Mouse (Mus musculus) intestine, postnatal 0 days (tissue): ENCODE data around the gene Fam228a. TPM values are rescaled to one million over a fixed set of nuclear protein-coding genes. Genes with fewer than 3 reads are reported as not detected.

Source experiments
- ATAC-seq: fragments of 200-750 bp; cut with Nextera tagmentation; 2 replicates; pipeline ENCODE4 v1.8.0; 2017; ENCODE audit warnings: mild to moderate bottlenecking, moderate TSS enrichment, moderate library complexity
- H3K27ac ChIP-seq: fragments of 300-500 bp; sonication (generic); 2 replicates; pipeline ENCODE4 v1.5.1; 2014; ENCODE audit warnings: mild to moderate bottlenecking, low read depth, low read length, moderate library complexity
- H3K27me3 ChIP-seq: fragments of 300-500 bp; sonication (generic); replicated peaks from 2 replicates; pipeline ENCODE4 v1.6.1; 2014; ENCODE audit warnings: low read length, mixed read lengths; ENCODE audit not compliant: control insufficient read depth, insufficient read depth
- H3K36me3 ChIP-seq: fragments of 300-500 bp; sonication (generic); 2 replicates; pipeline ENCODE4 v1.6.1; 2014; ENCODE audit warnings: mild to moderate bottlenecking, moderate library complexity; ENCODE audit not compliant: control insufficient read depth, insufficient read depth
- H3K4me1 ChIP-seq: fragments of 300-500 bp; sonication (generic); replicated peaks from 2 replicates; pipeline ENCODE4 v1.6.1; 2014; ENCODE audit warnings: antibody characterized with exemption, low read length, mixed read lengths; ENCODE audit not compliant: control insufficient read depth, insufficient read depth
- H3K4me2 ChIP-seq: fragments of 300-500 bp; sonication (generic); replicated peaks from 2 replicates; pipeline ENCODE4 v1.6.1; 2014; ENCODE audit warnings: low read depth, mild to moderate bottlenecking, moderate library complexity
- H3K4me3 ChIP-seq: fragments of 300-500 bp; sonication (generic); 2 replicates; pipeline ENCODE4 v1.5.1; 2014; ENCODE audit warnings: low read depth, low read length
- H3K9ac ChIP-seq: fragments of 300-500 bp; sonication (generic); 2 replicates; pipeline ENCODE4 v1.6.1; 2014; ENCODE audit warnings: mild to moderate bottlenecking, low read depth, low read length
- H3K9me3 ChIP-seq: fragments of 300-500 bp; sonication (generic); 2 replicates; pipeline ENCODE4 v1.6.1; 2016; ENCODE audit warnings: mixed run types; ENCODE audit not compliant: control insufficient read depth
- CTCF ChIP-seq: sonication (generic); IDR thresholded peaks from 2 replicates; pipeline ENCODE4 v1.5.1; 2016; ENCODE audit warnings: low read depth, mild to moderate bottlenecking, control low read depth, antibody characterized with exemption, moderate library complexity
- WGBS: fragments of 180-500 bp; shearing (Covaris S2); extraction: QIAGEN DNeasy Blood & Tissue Kit; methylation state at CpG from one replicate; pipeline ENCODE4 v1.1.7; 2014; 5-methylcytosine and 5-hydroxymethylcytosine counted together
- polyA plus RNA-seq: library from polyadenylated mRNA; unstranded; fragments of >200 nt; fragmentation: Nextera tagmentation; extraction: Ambion mirVana; gene quantifications from 2 replicates; pipeline ENCODE4 v1.2.1, GENCODE M21; 2015

The Fam228a gene
- polyA plus RNA-seq, 1 experiment from 2014 or later = not detected

DNA sequence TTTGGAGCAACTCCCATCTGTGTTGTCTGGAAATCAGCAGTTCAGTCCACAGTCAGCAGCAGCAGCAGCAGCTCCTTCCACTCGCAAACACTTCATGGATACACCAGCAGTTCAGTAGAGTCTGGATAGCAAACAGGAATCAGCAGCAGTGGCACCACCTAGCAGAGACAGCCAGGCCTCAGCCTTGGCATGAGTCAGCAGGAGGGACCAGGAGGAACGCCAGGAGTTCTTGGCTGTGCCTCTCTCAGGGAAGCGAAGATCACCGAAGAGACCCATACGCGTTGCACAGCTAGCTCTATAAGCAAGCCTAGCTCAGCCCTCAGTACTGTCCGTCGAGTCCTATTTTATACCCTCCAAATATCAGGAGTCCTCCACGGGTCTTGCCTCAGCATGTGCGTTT, 6.3 kb upstream of the Fam228a start:
- no peak overlapping the region for H3K27ac ChIP-seq
- H3K9ac ChIP-seq = no peak overlapping the region
- no peaks in the 10 kb centered on the region for H3K36me3 ChIP-seq
- no peaks in the 10 kb centered on the region for H3K9me3 ChIP-seq
- H3K4me3 ChIP-seq = no peak overlapping the region
- no peak overlapping the region for H3K4me2 ChIP-seq
- H3K27me3 ChIP-seq = no peaks in the 10 kb centered on the region
- ATAC-seq = no peak
- no peaks in the 10 kb centered on the region for H3K4me1 ChIP-seq
- no peak for TF ChIP-seq CTCF
- WGBS = 91% methylated on average over 10 of the region's 10 CpGs

DNA sequence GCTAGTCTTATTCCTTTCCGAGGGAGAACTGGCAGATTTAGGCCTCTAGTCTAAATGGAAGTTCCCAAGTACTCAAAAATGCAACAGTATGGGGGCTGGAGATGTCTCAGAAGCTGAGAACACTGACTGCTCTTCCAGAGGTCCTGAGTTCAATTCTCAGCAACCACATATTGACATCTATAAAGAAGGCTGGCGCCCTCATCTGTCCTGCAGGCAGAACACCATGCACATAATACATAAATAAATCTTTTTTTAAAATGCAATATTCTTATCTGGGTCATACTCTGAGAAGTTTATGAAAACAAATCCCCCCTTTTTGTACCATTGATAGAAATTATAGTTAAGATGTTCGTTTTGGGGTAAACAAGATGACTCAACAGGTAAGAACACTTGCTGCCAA, 4.0 kb upstream of the Fam228a start:
- no peak overlapping the region for H3K27ac ChIP-seq
- H3K27me3 ChIP-seq = no peaks in the 10 kb centered on the region
- TF ChIP-seq CTCF = no peak
- H3K9me3 ChIP-seq = no peaks in the 10 kb centered on the region
- no peak overlapping the region for H3K4me2 ChIP-seq
- no peak overlapping the region for H3K9ac ChIP-seq
- no peaks in the 10 kb centered on the region for H3K4me1 ChIP-seq
- no peak overlapping the region for H3K4me3 ChIP-seq
- 92% methylated on average over 3 of the region's 3 CpGs for WGBS
- H3K36me3 ChIP-seq = no peaks in the 10 kb centered on the region
- ATAC-seq = no peak

DNA sequence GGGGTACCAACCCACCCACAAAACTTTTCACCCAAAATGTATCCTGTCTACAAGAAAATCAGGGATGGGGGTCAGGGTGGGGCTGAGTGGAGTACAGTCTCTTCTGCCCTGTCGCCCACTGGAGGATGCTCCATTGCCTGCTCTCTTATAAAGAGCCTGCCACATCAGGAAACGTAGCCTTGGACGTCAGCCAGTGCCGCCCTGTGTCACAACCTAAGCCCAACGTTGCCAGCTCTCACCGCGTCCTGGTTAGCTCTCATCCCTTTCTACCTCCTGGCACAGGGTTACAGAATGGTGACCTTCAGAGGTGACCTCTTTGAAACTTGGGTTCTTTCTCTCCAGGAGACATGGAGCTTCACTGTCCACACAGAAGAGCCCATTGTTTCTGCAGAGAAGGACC, 2.6 kb upstream of the Fam228a start:
- Histone ChIP-seq H3K27me3 (no peaks in the 10 kb centered on the region), H3K4me2 (no peak overlapping the region), H3K4me3 (no peak overlapping the region), H3K9me3 (no peaks in the 10 kb centered on the region), H3K36me3 (no peaks in the 10 kb centered on the region), H3K9ac (no peak overlapping the region), H3K27ac (no peak overlapping the region), H3K4me1 (no peaks in the 10 kb centered on the region)
- WGBS = 73% methylated on average over 7 of the region's 7 CpGs
- no peak for TF ChIP-seq CTCF
- ATAC-seq = no peak

DNA sequence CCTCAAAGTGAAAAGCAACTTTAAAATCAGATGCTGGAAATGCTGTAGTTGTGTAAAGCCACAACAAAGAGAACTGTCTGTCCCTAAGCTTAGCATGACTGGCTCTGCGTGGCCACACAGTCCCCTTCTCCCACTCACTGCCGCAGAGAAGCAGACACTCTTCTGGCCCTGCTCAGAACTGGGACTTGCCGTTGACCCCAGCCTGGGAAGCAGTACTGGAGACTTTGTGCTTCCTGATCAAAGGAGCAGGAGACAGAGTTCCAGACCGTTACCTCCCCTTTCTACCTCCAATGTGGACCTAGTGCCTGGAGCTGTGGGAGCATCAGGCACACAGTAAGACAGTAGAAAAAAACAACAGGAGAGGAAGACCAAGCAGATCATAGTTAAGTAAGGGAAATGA, 5.9 kb downstream of the Fam228a start:
- Histone ChIP-seq H3K4me3 (no peak overlapping the region), H3K4me1 (no peaks in the 10 kb centered on the region), H3K36me3 (no peaks in the 10 kb centered on the region), H3K27me3 (no peaks in the 10 kb centered on the region), H3K27ac (no peak overlapping the region), H3K4me2 (no peak overlapping the region), H3K9ac (no peak overlapping the region), H3K9me3 (no peaks in the 10 kb centered on the region)
- TF ChIP-seq CTCF = no peak
- WGBS = 60% methylated on average over 4 of the region's 4 CpGs
- ATAC-seq = no peak

DNA sequence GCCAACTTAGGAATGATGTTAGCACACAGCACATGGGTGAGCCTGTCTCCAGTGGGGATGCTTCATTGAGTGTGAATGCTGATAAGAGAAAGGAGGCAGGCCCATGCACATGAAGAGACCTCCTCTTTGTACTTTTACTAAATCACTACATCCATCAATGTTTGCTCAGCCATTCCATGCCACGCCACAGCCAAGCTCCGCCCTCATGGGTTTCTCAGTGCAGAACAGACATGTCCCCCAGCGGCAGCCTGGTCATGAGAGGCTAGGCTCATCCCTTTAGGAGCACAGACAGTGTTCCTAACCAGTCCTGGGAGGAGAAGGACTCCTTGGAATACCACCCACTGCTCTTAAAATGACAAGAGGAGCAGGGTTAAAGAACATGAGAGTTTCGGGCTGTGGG, 6.6 kb downstream of the Fam228a start:
- H3K4me2 ChIP-seq = no peak overlapping the region
- H3K36me3 ChIP-seq = no peaks in the 10 kb centered on the region
- no peak for TF ChIP-seq CTCF
- H3K27ac ChIP-seq = no peak overlapping the region
- H3K9me3 ChIP-seq = no peaks in the 10 kb centered on the region
- WGBS = 55% methylated on average over 4 of the region's 4 CpGs
- no peaks in the 10 kb centered on the region for H3K4me1 ChIP-seq
- no peak overlapping the region for H3K4me3 ChIP-seq
- ATAC-seq = no peak
- no peaks in the 10 kb centered on the region for H3K27me3 ChIP-seq
- H3K9ac ChIP-seq = no peak overlapping the region

DNA sequence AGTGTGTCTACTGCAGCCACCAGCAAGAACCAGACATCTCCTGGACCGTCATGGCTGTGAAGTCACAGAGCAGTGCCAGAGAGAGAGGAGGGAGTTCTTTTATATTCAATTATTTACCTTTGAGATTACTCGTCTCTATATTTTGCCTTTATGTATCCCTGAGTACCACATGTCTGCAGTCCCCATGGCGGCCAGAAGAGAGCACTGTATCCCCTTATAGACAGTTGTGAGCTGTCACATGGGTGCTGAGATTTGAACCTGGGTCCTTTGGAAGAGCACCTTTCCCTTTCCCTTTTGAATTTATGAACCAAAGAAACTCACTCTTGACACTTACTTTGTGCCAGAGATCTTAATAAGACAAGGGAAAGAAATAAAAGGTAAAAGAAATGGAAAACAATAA, 9.1 kb downstream of the Fam228a start:
- H3K4me3 ChIP-seq = no peak overlapping the region
- no peak overlapping the region for H3K9ac ChIP-seq
- no peaks in the 10 kb centered on the region for H3K27me3 ChIP-seq
- H3K27ac ChIP-seq = no peak overlapping the region
- TF ChIP-seq CTCF = peak; percentile 26; the same call in 1 of the 2 replicates
- H3K4me1 ChIP-seq = no peaks in the 10 kb centered on the region
- H3K9me3 ChIP-seq = no peaks in the 10 kb centered on the region
- H3K4me2 ChIP-seq = no peak overlapping the region
- no peaks in the 10 kb centered on the region for H3K36me3 ChIP-seq
- 91% methylated on average over 3 of the region's 3 CpGs for WGBS
- ATAC-seq = no peak
